Mouse (Mus musculus): ENCODE results near the gene Cd72.
A peak's percentile ranks its signal among the peaks of the same experiment; 100 is the strongest.

The Cd72 gene

DNA sequence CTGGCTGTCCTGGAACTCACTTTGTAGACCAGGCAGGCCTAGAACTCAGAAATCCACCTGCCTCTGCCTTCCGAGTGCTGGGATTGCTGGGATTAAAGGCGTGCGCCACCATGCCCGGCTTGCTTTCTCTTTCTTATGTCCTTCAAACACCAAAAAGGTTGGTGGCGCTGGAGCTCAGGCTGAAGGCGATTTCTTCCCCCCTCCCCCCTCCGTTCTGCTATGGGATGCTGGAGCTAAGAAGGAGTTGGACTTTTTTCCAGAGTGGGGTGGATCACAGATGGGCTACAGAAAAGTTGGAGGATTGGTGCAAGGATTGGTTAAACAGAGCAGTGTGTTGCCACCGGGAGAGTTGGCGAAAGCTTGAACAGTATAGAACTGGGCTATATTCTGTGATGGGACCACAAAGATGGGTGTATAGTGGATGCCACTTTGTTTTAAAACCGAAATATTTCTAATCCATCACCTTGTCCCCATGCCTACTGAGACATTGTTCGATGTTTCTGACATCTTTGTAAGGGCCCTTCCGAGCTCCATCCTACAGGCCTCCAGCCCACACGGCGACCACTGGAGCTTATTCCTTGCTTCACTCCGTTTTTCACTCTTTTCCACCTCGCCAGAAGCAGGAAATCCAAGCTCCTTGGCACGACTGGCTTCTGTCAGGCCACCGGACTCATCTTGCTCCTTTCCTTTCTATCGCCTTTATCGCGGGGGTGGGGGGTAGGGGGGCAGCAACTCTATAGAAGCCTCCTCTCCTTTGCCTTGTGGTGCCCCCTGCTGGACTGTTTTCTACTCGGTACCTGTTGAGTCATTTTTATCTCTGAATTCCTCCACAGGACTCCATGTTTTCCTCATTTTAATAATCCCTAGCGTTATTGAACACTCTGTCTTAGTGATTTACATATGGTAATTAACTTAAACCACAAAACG, 24.7 kb upstream of the Cd72 start:
- DNase-seq (ENCODE audit: low spot score in 2 of 2) = no peak

DNA sequence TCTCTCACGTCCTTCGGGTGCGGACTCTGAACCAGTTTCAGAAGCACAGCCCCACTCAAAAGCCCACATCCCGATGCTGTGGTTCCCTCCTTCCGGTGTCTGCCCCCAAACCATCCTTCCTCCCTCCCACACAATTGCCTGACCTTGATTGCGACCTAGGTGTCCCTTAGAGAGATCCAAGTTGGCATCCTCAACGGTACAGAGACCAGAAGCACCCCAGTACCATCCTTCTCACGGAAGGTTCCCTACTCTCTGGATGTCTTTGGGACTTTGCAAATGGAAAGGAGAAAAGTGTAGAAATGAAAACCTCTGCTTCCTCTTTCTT, 24.1 kb upstream of the Cd72 start:
- no peak for DNase-seq (ENCODE audit: low spot score in 2 of 2)

DNA sequence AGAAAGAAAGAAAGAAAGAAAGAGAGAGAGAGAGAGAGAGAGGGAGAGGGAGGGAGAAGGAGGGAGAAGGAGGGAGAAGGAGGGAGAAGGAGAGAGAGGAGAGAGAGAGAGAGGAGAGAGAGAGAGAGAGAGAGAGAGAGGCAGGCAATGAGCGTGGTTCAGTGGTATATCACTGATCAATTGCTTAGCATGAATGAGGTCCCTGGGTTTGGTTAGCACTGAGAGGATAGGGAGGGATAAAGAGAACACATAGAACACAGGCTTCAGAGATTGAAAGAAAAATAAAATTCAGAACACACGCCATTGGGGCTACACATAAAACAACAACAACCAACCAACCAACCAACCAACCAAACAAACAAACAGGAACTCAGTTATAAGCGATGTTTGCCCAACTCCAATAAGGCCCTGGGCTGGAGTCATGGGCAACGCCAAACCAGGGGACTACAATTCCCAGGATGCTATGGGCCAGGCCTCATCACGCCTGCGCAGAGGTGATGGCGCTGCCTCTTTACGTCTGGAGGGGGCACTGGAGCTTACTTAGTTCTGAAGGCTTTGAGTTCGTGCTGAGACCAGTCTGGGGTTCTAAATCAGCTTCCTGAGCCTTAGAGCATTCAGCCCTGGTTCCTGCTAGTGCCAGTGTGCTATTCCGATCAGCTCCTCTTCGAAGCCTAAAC, 23.6 kb upstream of the Cd72 start:
- peak; percentile 83 to 84 for DNase-seq (ENCODE audit: low spot score in 2 of 2)

DNA sequence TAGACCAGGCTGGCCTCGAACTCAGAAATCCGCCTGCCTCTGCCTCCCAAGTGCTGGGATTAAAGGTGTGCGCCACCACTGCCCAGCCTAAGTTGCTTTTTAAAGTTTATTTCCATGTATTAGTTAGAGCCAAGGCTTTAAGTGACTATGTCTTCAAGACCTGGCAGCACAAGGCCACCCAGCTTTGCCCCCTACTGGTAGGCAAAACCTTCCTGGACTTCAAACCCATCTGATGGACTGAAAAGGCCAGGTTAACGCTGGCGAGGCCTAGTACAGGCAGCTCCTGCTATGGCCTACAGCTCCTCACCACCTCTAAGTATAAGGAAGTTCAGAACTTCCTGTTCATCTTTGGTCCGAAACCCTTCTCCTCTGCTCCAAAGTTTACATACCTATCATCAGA, 22.2 kb upstream of the Cd72 start:
- DNase-seq (ENCODE audit: low spot score in 2 of 2) = no peak

DNA sequence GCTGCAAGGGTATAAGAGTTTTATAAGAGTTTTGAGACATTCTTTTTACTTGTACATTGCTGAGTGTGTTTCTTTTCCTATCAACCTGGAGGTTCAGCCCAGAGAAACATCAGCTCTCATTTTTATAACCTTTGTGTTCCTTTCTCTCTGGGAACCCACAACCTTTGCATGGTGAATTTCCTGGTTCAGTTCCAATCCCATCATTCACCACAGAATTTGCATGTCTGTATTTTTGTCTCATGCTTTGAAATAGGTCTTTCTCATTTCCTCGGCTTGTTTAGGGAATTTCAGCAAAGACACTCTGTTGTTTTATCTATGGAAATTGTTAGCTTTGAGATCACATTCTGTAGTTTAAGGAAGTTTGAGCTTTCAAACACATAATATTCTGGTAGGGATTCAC, 19.2 kb upstream of the Cd72 start:
- no peak for DNase-seq (ENCODE audit: low spot score in 2 of 2)

DNA sequence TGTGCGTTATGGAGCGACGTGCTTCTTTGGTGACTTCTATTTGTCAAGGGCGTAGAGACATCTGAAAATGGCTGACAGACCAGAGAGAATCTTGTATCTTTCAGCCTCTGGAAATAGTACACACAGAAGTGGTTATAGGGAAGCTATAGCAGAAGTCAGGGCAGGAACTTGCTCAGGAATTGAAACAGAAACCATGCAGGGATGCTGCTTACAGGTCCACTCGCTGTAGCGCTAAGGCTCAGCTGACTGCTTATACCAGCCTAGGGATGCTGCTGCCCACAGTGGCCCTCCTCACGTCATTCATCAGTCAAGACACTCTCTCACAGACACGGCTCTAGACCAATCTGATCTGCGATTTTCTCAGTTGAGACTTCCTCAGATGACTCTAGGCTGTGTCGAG, 15.9 kb upstream of the Cd72 start:
- DNase-seq (ENCODE audit: low spot score in 2 of 2) = no peak

DNA sequence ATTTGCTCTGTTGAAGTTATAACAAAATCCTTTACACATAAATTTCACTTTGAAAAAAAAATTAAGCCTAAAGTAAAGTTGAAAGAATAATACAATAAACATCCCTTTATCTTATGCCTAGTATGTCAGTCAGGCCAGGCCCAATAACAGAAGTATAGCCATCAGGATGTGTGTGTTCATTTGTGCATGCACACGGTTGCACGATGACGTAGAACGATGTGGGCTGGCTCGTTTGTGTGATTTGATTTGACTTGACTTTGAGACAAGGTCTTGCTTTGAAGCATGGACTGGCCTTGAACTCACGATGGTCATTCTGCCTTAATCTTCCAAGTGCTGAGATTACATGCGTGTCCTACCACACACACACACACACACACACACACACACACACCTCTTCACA, 12.4 kb upstream of the Cd72 start:
- DNase-seq (ENCODE audit: low spot score in 2 of 2) = no peak

DNA sequence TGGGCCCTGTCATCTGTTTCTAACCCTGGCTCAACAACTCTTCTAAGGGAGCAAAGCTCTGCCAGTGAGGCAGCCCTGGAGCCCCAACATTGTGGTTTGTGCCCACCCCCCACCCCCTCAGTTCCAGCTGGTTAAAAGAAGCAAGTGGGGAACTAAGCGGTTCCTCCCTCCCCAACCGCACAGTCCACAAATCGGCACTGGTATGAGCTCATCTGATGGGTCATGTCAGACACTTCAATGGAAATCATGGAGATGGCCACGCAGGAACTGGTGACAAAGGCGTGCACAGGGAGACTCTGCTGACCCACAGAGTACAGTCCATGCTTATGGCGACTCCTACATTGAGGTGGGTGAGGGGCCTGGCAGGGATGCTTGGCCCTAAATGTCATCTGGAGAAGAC, 11.5 kb upstream of the Cd72 start:
- DNase-seq (ENCODE audit: low spot score in 2 of 2) = no peak

DNA sequence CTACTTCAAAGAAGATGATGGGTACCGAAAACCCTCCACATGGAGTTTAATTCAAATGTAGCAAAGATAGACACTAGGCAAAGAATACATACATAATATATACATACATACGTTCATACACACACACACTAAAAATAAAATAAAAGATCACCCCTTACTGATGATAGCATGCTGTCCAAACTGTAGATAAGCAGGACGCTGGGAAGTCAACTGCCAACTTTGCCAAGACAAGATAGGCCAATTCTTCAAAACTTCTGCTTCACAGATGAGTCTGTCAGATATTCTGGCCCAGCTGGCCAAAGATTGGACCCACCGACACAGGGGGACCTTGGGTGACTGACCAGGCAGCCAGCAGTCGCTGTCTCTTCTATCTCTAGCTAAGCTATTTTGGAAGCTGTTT, 8.7 kb upstream of the Cd72 start:
- no peak for DNase-seq (ENCODE audit: low spot score in 2 of 2)

DNA sequence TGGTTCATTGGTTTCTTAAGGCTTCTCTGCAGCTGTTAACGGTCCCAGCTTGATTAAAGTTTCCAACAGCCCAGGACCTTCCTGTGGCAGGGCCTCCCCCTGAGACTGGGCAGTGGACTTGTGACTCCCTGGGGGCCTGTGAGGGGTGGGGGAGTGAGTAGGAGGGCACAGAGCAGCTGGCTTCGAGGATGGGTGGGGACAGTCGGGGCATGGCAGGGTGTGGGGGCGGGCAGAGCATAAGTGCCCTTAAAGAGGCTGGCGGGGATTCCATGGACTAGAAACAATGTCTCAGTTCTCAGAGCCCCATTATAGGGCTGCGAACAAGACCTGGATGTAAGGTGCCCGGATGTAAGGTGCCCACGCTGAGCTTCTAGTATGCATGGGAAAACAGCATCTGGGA, 2.7 kb upstream of the Cd72 start:
- DNase-seq (ENCODE audit: low spot score in 2 of 2) = no peak

DNA sequence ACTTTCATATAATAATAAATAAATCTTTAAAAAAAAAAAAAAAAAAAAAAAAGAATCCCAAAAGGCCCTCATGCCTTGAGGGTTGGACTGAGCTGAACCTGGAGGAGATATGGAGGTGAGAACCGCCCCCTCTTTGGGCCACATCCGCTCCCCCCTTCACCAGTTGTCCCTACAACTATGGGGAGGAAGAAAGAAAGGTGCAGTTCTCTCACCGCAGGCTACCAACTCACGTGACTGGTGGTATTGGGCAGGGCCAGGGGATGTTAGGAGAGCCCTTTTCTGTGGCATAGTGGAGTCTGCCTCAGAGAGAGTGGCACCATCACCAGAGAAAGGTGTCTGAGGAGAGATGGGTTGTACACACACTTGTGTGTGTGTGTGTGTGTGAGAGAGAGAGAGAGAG, 2.0 kb upstream of the Cd72 start:
- DNase-seq (ENCODE audit: low spot score in 2 of 2) = no peak

DNA sequence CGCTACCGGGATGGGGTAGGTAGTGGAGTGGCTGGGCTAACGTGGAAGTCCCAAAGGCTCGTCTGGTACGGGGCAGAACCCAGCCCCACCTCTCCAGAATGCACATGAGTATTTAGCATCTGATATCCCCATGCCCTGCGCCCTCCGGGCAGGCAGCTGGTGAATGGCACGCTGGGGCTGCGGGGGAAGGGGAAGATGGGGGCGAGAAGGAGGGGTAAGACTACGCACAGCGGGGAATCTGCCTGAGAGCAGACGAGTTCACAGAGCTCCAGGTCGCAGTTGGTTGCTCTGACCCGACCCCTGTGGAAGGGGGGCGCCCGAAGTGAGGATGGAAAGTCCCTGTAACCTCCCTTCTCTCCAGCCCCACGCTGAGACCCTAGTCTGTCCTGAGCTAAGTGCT, 1.0 kb downstream of the Cd72 start:
- no peak for DNase-seq (ENCODE audit: low spot score in 2 of 2)

DNA sequence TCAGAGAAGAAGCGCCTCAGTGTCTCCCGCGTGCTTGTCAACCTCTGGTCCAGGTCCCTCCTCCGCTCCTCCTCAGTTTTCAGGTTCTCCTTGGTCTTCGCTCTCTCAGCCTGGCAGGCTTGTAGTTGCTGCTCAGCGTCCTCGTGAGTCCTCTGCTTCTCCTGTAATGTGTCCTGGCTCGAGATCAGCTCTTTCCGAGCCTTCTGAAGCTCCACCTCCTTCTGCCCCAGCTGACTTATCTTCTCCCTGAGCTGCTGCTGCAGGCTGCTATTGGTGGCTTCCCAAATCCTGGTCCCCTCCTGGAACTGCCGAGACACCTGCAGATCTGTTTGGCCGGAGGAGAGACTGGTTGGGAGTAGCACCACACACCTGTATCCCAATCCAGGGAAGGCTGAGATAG, 2.1 kb downstream of the Cd72 start:
- no peak for DNase-seq (ENCODE audit: low spot score in 2 of 2)

DNA sequence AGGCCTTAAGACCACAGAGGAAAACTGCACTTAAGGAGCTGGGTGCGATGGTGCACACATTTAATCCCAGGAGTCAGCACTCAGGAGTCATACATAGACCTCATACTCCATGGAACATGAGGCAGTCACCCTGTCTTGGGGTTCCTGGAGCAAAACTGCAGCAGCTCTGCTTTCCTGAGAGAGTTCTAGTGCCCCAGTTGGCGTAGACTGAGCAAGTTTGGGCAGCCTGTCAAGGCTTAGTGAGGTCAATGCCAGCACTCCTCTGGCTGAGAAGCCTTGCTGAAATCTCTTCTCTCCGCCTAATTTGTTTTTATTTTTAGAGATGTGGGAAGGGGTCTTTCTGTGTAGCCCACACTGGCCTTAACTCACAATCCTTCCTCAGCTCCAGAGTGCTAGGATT, 5.9 kb downstream of the Cd72 start:
- DNase-seq (ENCODE audit: low spot score in 2 of 2) = no peak

DNA sequence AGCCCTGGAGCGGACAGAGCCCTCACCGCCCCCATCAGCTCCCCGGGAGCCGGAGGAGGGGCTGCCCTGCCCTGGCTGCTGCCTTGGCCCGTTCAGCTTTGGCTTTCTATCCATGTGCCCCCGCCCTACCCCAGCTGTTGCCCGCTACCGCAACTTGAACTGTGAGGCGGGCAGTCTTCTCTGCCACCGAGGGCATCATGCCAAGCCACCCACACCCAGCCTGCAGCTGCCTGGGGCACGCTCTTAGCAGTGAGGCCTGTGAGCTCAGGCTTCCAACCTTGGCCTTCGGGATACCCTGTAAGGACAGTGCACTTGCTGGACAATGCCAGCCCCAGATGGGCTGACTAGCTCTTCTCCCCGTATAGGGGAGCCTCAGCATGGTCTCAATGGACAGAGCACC, 7.2 kb downstream of the Cd72 start:
- no peak for DNase-seq (ENCODE audit: low spot score in 2 of 2)

DNA sequence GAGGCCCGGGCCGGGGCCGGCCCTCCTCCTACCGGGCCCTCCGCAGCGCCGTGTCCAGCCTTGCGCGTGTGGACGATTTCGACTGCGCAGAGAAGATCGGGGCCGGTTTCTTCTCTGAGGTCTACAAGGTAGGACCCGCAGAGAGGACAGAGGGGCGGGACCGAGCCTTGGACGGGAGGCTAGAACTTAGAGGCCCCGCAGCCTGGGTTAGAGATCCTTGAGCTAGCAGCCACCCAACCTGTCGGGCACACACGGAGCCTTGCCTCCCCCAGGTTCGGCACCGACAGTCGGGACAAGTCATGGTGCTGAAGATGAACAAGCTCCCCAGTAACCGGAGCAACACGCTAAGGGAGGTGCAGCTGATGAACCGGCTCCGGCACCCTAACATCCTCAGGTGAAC, 10.9 kb downstream of the Cd72 start:
- no peak for DNase-seq (ENCODE audit: low spot score in 2 of 2)

DNA sequence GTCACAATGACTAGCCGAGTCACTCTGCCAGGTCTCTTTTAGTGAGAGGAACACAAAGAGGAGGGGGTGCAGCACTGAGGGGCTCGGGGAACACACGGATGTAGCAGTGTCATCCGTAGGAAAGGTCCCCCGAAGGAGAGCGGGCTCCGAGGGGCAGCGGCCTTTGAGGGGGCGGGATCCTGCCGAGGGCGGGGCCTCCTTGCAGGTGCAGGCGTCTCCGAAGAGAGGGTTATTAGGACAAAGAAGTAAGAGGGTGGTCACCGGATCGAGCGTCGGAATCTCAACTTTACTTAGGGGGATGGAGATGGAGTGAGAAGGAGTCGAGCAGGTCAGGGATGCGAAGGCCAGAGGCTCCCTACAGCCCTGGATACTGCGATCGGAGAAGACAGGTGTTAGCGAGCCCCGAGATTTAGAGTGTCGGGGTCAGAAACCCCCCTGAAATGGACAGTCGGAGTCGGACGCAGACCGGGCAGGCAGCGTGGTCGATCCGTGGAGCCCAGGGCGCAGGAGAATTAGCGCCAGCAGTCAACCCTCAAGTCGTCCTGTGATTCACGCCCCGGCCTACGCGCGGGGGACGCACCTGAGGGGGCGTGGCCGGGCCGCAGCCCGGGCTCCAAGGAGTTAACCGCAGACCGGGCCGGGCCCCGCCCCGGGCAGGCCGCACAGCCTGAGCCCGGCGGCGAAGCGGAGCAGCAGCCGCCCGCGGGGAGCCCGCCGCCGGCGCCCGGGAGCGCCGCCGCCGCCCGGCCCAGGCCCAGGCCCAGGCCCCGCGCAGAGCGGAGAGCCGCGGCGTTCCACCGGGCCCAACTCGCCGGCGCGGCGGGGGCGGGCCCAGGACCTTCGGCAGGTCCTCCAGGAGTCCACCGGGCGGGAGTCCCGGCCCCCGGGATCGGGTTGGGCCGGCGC, 11.7 kb downstream of the Cd72 start:
- peak; percentile 60 to 66 for DNase-seq (ENCODE audit: low spot score in 2 of 2)

DNA sequence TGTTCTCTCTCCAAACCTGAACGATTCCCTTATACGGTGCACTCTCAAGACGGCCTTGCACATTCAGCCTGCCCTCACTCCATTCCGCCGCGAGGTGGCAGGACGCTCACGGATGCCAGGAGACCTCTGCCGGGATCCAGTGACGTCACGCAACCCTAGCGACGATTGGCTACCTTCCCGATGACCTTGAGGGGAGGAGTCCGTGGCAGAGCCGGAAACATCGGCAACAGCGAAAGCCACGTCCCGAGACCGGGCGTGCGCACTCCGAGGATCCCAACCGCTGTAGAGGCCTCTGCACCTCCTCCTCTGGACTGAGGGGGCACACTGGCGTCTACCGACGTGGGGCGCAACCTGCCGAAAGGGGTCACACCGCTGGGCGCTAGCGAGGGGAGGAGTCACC, 12.4 kb downstream of the Cd72 start:
- DNase-seq (ENCODE audit: low spot score in 2 of 2) = peak; percentile 98

DNA sequence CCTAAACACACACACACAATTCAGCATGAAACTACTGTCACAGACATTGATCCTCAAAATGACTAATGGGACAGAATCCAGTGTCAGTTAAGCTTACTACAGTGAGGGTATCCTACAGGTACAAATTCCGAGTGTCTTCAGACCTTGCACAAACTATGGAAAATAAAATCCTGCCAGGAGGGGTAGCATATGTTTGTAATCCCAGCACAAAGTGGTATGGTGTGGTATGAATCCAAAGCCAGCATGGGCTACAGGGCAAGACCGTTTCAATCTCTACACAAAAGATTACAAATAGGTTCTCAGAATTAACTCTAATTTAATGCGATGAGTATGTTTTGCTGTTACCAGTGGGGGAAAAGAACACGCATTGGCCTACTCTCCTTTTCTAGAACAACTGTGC, 12.8 kb downstream of the Cd72 start, which contains the start of gene Tesk1:
TSS of gene Tesk1 (plus strand) at position 301 of the 400 bp plus-strand sequence.
- no peak for DNase-seq (ENCODE audit: low spot score in 2 of 2)

DNA sequence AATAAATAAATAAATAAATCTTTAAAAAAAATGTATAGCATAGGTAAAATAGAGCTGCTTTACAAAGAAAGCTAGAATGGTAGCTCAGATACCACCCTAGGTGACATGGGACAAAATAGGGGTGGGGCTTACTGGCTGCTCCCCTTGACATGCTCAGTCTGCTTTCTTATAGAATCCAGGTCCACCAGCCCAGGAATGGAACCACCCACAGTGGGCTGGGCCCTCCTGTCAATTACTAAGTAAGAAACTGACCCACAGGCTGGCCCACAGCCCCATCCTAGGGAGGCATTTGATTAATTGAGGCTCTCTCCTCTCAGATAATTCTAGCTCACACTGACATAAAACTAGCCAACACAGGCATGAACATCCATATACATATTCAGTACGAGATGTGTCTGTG, 21.6 kb downstream of the Cd72 start:
- no peak for DNase-seq (ENCODE audit: low spot score in 2 of 2)

DNA sequence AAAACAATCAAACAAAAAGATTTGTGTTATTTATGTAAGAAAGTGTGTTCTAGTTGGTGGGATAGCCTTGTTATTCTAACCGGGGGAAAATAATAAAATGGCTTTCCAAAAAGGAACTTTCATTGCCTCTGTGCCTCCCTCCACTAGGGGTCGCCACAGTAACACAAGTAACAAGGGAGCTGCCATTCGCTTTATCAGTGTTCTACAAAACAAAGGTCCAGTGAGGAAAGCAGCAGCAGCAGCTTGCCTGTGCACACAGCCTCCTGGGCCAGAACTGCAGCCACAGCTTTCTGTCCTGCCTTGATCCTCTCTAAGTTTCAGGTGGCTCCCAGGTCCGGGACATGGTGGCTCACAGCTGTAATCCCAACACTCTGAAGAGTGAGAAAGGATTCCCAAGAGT, 22.7 kb downstream of the Cd72 start:
- peak; percentile 56 to 69 for DNase-seq (ENCODE audit: low spot score in 2 of 2)

DNA sequence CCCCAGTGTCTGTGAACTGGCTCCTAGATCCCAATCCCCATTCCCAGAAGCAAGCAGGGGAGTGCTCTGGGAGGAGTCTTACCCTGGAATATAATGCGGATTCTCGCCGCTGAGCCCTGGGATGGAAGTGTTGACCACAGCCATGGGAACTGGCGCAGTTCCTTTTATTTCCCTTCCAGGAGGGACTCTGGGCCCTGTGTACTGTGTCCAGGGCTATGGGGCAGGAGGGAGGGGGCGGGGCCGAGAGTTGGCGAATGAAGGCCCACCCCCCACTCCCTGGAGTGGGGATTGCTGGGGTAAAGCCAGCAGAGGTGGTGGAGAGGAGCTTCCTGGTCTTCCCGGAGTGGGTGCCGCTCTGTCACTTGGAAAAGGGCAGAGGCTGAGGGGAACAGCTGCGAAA, 25.5 kb downstream of the Cd72 start, which contains the start of gene Fam166b:
TSS of gene Fam166b (minus strand) at position 189 of the 400 bp plus-strand sequence.
- no peak for DNase-seq (ENCODE audit: low spot score in 2 of 2)
